Mouse (Mus musculus) lung, adult 2 months (tissue): ENCODE results near the gene Eps8l2. TPM values are rescaled to one million over a fixed set of nuclear protein-coding genes. Genes with fewer than 3 reads are reported as not detected.

ENCODE experiments used
- DNase-seq: peaks from one replicate; pipeline ENCODE4 v3.0.0; 2022
- H3K4me1 ChIP-seq: fragments of 200-500 bp; 2 replicates; pipeline ENCODE4 v1.6.1; 2011; ENCODE audit warnings: low read length; ENCODE audit not compliant: control insufficient read depth, insufficient read depth
- H3K4me3 ChIP-seq: fragments of 200-500 bp; replicated peaks from 2 replicates; pipeline ENCODE3; 2011; ENCODE audit warnings: low read depth, mild to moderate bottlenecking, control low read depth, low read length; ENCODE audit errors: extremely low read depth
- CTCF ChIP-seq: fragments of 200-500 bp; IDR thresholded peaks from 2 replicates; pipeline ENCODE4 v1.5.1; 2011; ENCODE audit warnings: mild to moderate bottlenecking, low read length, control low read depth; ENCODE audit not compliant: insufficient read depth
- POLR2A ChIP-seq: fragments of 200-500 bp; IDR thresholded peaks from 2 replicates; pipeline ENCODE4 v1.6.1; 2011; ENCODE audit warnings: low read depth, mild to moderate bottlenecking, control low read depth, low read length, borderline replicate concordance; ENCODE audit errors: extremely low read depth
- WGBS: fragments of 180-500 bp; shearing (Covaris S2); methylation state at CpG from one replicate; pipeline ENCODE4 v1.1.7; 2018; 5-methylcytosine and 5-hydroxymethylcytosine counted together
- polyA plus RNA-seq: library from polyadenylated mRNA; depleted of rRNA; stranded (reverse); fragments of >200 nt; gene quantifications from 2 replicates; pipeline ENCODE4 v1.2.3, GENCODE M21; 2012

Gene Eps8l2
- polyA plus RNA-seq, 1 experiment: 143 TPM

DNA sequence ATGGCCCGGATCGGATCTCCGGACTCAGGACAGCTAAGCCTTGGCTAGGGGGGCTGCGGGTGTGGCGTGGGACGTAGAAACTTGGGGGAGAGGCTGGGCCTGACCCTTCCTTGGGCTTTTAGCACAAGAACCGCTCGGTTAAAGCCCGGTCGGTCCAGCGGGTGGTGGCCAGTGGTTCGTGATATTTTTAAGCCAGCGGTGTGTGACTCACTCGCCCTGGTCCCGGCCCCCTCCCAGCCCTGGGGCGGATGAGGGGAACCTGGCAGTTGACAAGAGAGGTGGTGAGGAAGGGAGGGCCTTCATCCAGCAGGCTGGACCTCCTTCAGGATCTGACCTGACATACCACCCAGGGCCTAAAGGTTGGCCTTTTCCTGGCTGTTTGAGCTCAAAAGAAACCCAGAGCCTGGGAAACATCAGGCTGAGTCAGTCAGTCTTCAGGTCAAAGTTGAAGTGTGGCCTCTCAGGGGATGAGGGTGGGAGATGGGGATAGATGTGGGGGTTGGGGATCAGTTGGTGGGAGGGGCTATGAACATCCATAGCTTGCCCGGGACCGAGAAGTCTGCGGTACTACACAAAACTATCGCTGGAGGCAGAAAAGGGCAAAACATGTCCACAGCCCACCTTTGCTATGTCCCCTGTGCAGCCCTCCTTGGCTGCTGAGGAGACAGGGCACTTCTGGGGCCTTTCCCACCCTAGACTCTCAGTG lies 688 bp downstream of the Eps8l2 start:
- TF ChIP-seq POLR2A: no peak
- no peak for TF ChIP-seq CTCF
- peak overlapping the region; percentile 43 for H3K4me3 ChIP-seq
- WGBS: 50% methylated on average over 20 of the region's 20 CpGs
- peaks cover 8% of the 10 kb centered on the region for H3K4me1 ChIP-seq
- no peak for DNase-seq

DNA sequence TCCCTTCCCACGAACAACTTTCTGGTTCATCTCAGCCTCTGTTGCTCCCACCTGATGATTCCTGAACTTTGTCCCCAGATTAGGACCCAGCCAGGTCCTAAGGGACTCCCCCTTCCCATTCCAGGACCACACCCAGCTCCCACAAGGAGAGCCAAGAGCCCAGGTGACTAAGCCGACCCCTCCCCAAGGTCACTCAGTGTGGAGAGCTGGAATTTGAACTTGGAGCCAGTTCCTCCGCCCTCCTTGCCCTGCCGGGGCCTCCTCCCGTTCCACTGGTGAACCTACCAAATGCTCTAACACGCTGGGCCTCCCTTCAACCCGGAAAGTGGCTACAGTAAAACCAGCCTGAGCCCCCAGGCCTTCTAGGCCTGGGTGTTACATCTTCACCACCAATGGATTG lies 1.3 kb downstream of the Eps8l2 start:
- H3K4me1 ChIP-seq: peaks cover 8% of the 10 kb centered on the region
- DNase-seq: no peak
- H3K4me3 ChIP-seq: peak overlapping the region; percentile 37
- no peak for TF ChIP-seq POLR2A
- no peak for TF ChIP-seq CTCF
- WGBS: 59% methylated on average over 7 of the region's 7 CpGs

DNA sequence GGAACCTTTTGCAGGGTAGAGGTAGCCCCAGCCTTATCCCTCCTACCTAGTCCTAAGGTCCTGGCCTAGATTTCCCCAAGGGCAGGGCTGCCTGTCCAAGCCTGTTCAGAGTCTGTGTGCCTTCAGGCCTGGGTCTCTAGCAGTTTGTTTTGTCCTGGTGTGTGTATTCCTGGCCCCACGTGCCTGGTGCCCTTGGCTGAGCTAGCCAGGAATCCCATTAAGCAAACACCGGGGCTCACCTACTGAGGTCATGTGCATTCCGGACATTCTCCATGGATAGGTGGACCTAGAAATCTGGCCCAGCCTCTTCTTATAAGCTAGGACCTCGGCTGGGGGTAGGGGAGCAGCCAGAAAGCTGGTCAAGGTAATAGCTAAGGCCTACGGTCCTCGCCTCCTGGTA lies 1.8 kb downstream of the Eps8l2 start:
- Histone ChIP-seq H3K4me3 (no peak overlapping the region), H3K4me1 (peaks cover 8% of the 10 kb centered on the region)
- DNase-seq: peak; percentile 65
- 57% methylated on average over 6 of the region's 6 CpGs for WGBS
- TF ChIP-seq CTCF (no peak), POLR2A (peak; percentile 21; the same call in 1 of the 2 replicates)

DNA sequence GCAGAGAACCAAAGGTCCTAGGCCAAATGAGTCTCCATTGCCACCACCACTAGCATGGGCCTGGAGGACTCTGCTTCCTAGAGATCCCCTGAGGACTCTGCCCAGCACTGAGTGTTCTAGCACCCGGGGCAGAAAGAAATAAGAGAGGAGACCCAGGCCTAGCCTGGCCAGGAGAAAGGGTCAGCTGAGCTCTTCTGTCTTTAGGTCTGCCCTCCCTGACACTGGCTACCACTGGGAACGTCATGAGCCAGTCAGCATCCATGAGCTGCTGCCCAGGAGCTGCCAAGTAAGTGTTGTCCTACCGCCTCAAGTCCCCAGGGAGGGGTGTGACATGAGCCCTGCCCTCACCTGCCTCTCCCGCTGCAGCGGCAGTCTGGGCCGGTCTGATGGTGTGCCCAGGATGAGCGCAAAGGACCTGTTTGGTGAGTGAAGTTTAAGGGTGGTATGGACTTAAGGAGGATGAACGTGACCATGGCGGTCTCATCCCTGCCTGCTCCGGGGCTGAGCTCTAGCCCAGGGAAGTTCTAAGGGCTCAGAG lies 3.1 kb downstream of the Eps8l2 start:
- WGBS: 71% methylated on average over 10 of the region's 10 CpGs
- TF ChIP-seq POLR2A (no peak), CTCF (no peak)
- no peak overlapping the region for H3K4me3 ChIP-seq

DNA sequence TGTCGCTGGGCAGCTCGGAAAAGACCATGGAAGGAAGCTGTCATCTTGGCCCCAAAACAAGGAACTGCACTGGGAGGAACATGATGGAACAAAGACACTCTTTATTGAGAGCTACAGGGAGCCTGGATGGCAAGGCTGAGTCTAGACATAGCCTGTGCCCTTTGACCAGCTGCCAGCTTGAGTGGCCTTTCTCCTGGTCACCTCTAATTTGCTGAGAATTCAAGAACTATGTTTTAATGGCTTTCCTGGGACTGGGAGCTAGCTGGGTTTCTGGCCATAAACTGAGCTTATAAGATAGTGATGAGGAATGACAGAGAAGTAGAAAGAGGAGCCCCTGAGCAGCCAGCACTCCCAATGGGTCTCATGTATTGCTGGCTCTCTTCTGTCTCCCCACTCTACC lies 4.5 kb downstream of the Eps8l2 start:
- Histone ChIP-seq H3K4me1 (peaks cover 2% of the 10 kb centered on the region; the same call in 1 of the 2 replicates), H3K4me3 (no peak overlapping the region)
- no peak for DNase-seq
- TF ChIP-seq POLR2A (no peak), CTCF (no peak)
- WGBS: 80% methylated on average over 2 of the region's 2 CpGs

More for the DNA sequence above, 3.1 kb downstream of the Eps8l2 start:
- no peak for DNase-seq
- peaks cover 8% of the 10 kb centered on the region for H3K4me1 ChIP-seq

DNA sequence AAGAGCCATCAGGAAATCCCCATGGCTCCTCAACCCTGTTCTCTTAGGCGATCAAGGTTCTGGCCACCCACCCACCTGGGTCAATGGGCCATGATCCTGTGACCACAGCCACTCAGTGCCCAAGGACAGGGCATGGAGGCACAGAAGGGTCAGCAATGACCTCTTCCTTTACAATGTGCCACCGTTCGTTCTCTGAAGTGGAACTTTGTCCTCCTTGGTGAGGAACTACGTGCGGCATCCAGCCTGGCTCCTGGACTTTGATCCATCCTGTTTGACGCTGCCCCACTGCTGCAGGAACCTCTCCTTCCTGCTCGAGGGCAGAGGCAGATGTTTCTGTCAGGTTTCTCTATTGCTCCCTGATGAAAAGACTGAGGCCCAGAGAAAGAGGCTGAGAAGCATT lies 5.0 kb downstream of the Eps8l2 start:
- WGBS: 69% methylated on average over 7 of the region's 7 CpGs
- no peaks in the 10 kb centered on the region for H3K4me1 ChIP-seq
- TF ChIP-seq CTCF (no peak), POLR2A (no peak)
- DNase-seq: no peak
- H3K4me3 ChIP-seq: no peak overlapping the region

DNA sequence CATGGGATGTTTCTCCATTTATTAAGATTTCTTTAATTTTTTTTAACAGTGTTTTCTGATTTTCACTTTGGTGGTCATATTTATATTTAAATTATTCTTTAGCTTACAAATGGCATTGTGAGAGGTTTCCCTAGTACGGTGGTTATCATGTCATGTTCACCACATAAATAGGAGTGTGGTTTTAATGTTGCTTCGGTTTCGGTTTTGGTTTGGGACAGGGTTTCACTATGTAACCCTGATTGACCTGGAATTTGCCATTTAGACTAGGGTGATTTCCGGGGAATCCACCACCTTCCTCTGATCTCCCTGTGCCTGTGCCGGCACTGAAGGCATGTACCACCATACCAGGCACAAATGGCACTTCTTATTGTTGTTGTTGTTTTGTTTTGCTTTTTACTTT lies 6.1 kb downstream of the Eps8l2 start:
- TF ChIP-seq POLR2A (no peak), CTCF (no peak)
- H3K4me3 ChIP-seq: no peak overlapping the region
- WGBS: 79% methylated on average over 5 of the region's 5 CpGs
- no peak for DNase-seq
- H3K4me1 ChIP-seq: no peaks in the 10 kb centered on the region

DNA sequence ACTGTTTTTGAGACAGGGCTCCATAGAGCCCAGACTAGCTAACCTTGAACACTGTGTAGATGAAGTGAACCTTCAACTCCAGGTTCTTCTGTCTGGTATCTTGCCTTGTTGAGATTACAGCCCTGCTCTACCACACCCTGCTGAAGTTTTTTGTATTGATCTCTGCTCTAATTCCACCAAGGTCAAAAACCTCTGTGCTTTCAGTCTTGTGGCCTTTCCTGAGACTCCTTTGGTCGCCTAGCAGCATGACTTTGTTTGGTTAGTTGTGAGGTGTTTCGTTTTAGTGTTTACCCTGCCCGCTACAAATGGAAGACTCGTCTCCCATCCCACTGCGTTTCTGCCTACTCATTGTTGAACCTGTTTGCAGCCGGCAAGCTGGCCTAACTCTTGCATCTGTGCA lies 12.4 kb downstream of the Eps8l2 start:
- DNase-seq: no peak
- TF ChIP-seq POLR2A: no peak
- no peak for TF ChIP-seq CTCF
- Histone ChIP-seq H3K4me3 (no peak overlapping the region), H3K4me1 (no peaks in the 10 kb centered on the region)
- 64% methylated on average over 6 of the region's 6 CpGs for WGBS

DNA sequence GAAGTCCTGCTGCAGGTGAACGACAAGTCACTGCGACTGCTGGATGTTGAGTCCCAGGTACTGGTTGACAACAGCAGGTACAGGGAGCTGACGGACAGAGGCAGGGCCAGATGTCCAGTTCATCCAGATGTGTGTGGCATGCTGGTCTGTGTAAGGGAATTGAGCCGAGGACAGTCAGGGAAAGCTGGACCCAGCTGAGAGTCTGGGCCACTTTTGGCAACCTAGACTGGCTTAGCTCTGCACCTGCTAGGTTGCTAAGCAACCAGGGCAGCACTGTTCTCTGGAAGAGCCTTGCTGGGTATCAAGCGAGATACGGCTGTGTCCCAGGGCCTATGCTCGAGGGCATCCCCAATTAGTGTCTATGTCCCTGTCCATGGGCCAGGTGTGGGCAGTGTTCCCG lies 16.4 kb downstream of the Eps8l2 start:
- WGBS: 81% methylated on average over 8 of the region's 8 CpGs
- no peaks in the 10 kb centered on the region for H3K4me1 ChIP-seq
- H3K4me3 ChIP-seq: no peak overlapping the region
- TF ChIP-seq POLR2A: no peak
- TF ChIP-seq CTCF: no peak
- DNase-seq: no peak
